Mouse (Mus musculus): Measurements from ENCODE around the gene Mypop. TPM values are rescaled to one million over a fixed set of nuclear protein-coding genes. Genes with fewer than 3 reads are reported as not detected.

Mypop gene
- 7.1 and 7.9 TPM in 2 replicates for polyA plus RNA-seq (2012; rRNA removed)

GRCm38 (mm10) chr7:18990601-18991295 lies at the start of gene Mypop:
TSS of gene Mypop (plus strand) at chr7:18991245.

DNA sequence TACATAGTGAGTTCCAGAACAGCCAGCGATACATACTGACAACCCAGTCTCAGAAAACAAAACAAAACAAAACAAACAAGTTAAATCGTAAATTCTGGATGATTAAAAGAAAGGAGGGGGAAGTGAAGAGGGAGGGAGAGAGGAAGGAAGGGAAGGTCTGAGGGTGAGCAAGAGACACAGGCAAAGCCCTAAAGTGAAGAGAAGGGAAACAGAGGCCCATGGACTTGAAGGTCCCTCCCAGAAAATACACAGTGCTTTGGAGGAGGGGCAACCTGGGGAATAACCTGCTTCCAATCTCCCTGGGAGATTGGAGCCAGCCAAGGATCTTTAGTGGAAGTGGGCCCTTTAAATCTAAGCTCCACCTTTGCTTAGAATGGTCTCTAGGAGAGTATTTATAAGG lies 3.9 kb upstream of the Mypop start, which contains the start of gene Nanos2:
TSS of gene Nanos2 (plus strand) at position 301 of the 400 bp plus-strand sequence.

GRCm38 (mm10) chr7:19003902-19004630 lies 13.0 kb downstream of the Mypop start, which contains the start of gene Irf2bp1:
TSS of gene Irf2bp1 (plus strand) at chr7:19004044.

DNA sequence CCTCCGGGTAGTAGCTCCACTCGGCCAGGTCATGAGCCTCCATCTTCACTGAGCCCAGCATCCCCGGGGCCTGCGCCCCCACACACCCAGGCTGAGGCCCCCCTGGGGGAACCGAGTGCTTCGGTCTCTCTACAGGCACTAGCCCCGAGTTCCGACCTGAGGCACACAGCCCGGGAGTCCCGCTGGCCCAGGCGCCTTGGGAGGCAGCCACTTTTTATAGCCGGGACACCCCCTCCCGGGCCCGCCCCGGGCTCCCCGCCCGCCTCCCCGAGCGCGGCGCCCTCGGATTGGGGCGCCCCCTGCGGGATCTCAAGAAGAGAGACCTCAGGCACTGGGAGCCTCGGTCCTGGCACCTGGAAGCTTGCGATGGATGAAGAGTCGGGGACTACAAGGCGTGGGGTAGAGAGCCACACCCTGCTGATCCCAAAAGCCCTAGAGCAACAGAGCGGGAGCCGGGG lies 32.3 kb downstream of the Mypop start, which contains the start of gene Foxa3:
TSS of gene Foxa3 (minus strand) at position 182 of the 458 bp plus-strand sequence.

DNA sequence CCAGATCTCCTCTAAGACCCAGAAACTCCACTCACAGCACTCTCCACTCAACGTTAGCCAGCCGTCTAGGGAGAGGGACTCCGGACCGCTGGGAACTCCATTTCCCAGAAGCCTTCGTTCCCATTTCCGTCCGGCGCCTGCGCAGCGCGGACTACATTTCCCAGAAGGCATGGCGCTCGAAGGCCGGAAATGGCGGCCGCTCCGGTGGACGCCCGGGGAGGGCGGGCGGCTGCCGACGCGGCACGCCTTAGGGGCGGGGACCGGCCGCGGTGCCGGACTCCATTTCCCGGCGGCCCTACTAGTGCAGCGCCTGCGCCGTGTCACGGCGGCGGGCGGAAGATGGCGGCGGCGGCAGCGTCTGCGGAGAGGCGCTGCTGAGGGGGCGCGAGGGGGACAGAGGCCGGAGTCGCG lies 33.1 kb downstream of the Mypop start, which contains the start of gene Sympk:
TSS of gene Sympk (plus strand) at position 282 of the 411 bp plus-strand sequence.

Other genes starting within 250 kb of the Mypop start
- 0.05 and 0.19 TPM in 2 replicates for gene Psg19, start 192.7 kb upstream of the Mypop start, polyA plus RNA-seq (2012; rRNA removed)
- gene Psg17, start 169.6 kb upstream of the Mypop start, polyA plus RNA-seq (2012; rRNA removed) = 0.10 and 0.40 TPM in 2 replicates
- 0.51 and 0.59 TPM in 2 replicates for gene Mill2, start 151.3 kb upstream of the Mypop start, polyA plus RNA-seq (2012; rRNA removed)
- gene Pglyrp1, start 119.9 kb upstream of the Mypop start, polyA plus RNA-seq (2012; rRNA removed) = 0.67 and 1.1 TPM in 2 replicates
- 39.2 and 123 TPM in 2 replicates for gene Ccdc61, start 80.8 kb upstream of the Mypop start, polyA plus RNA-seq (2012; rRNA removed)
- gene Nova2, start 65.4 kb upstream of the Mypop start, polyA plus RNA-seq (2012; rRNA removed) = 15.5 and 23.3 TPM in 2 replicates
- gene Nanos2, start 3.8 kb upstream of the Mypop start, polyA plus RNA-seq (2012; rRNA removed) = 0.32 and 0.84 TPM in 2 replicates
- 31.9 and 58.6 TPM in 2 replicates for gene Irf2bp1, start 12.8 kb downstream of the Mypop start, polyA plus RNA-seq (2012; rRNA removed)
- gene Foxa3, start 32.3 kb downstream of the Mypop start, polyA plus RNA-seq (2012; rRNA removed) = 0.57 and 0.67 TPM in 2 replicates
- gene Sympk, start 33.1 kb downstream of the Mypop start, polyA plus RNA-seq (2012; rRNA removed) = 84.7 and 90.8 TPM in 2 replicates
- 0.02 and 0.11 TPM in 2 replicates for gene Rsph6a, start 63.4 kb downstream of the Mypop start, polyA plus RNA-seq (2012; rRNA removed)
- gene Dmwd, start 85.0 kb downstream of the Mypop start, polyA plus RNA-seq (2012; rRNA removed) = 85.3 and 111 TPM in 2 replicates
- 67.7 and 68.8 TPM in 2 replicates for gene Dmpk, start 92.6 kb downstream of the Mypop start, polyA plus RNA-seq (2012; rRNA removed)
- gene Six5, start 103.3 kb downstream of the Mypop start, polyA plus RNA-seq (2012; rRNA removed) = 35.0 and 44.6 TPM in 2 replicates
- 0.97 and 3.3 TPM in 2 replicates for gene Gm4969, start 127.1 kb downstream of the Mypop start, polyA plus RNA-seq (2012; rRNA removed)
- 10.6 and 11.1 TPM in 2 replicates for gene Fbxo46, start 128.6 kb downstream of the Mypop start, polyA plus RNA-seq (2012; rRNA removed)
- 9.8 and 13.3 TPM in 2 replicates for gene Qpctl, start 158.0 kb downstream of the Mypop start, polyA plus RNA-seq (2012; rRNA removed)
- gene Snrpd2, start 158.5 kb downstream of the Mypop start, polyA plus RNA-seq (2012; rRNA removed) = 200 and 212 TPM in 2 replicates
- gene Gipr, start 174.9 kb downstream of the Mypop start, polyA plus RNA-seq (2012; rRNA removed) = 2.4 and 3.1 TPM in 2 replicates
- gene Eml2, start 185.2 kb downstream of the Mypop start, polyA plus RNA-seq (2012; rRNA removed) = 26.1 and 34.5 TPM in 2 replicates
- 1.6 and 4.5 TPM in 2 replicates for gene Gpr4, start 221.3 kb downstream of the Mypop start, polyA plus RNA-seq (2012; rRNA removed)
- gene Opa3, start 237.1 kb downstream of the Mypop start, polyA plus RNA-seq (2012; rRNA removed) = 24.3 and 29.1 TPM in 2 replicates